Mouse (Mus musculus) splenic B cell, adult 2 months (primary cell): ENCODE data around the gene U2af2.

ENCODE experiments used
- DNase-seq: peaks from one replicate; pipeline ENCODE4 v3.0.0-alpha.2; 2011; ENCODE audit warnings: low read depth, low spot score
- H3K27me3 ChIP-seq: 2 replicates; pipeline ENCODE4 v1.6.1; 2012; ENCODE audit warnings: mild to moderate bottlenecking, low read length, moderate library complexity, mixed read lengths; ENCODE audit not compliant: control insufficient read depth, poor library complexity, insufficient read depth, severe bottlenecking
- H3K36me3 ChIP-seq: 2 replicates; pipeline ENCODE4 v1.6.1; 2012; ENCODE audit warnings: mild to moderate bottlenecking, low read length, moderate library complexity, mixed read lengths; ENCODE audit not compliant: control insufficient read depth, poor library complexity, insufficient read depth, severe bottlenecking

U2af2 gene

DNA sequence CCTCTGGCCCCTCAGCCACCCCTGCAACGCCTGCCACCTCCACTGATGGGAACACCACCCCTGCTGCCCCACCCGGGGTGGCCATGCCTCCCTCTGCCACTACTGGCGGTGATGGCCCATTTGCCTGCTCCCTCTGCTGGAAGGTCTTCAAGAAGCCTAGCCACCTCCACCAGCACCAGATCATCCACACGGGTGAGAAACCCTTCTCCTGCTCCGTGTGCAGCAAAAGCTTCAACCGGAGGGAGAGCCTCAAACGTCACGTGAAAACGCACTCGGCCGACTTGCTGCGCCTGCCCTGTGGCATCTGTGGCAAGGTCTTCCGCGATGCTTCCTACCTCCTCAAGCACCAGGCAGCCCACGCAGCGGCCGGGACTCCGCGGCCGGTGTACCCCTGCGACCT lies 32.0 kb upstream of the U2af2 start:
- no peaks in the 10 kb centered on the region for H3K27me3 ChIP-seq
- no peak for DNase-seq
- H3K36me3 ChIP-seq, result peaks cover 32% of the 10 kb centered on the region

DNA sequence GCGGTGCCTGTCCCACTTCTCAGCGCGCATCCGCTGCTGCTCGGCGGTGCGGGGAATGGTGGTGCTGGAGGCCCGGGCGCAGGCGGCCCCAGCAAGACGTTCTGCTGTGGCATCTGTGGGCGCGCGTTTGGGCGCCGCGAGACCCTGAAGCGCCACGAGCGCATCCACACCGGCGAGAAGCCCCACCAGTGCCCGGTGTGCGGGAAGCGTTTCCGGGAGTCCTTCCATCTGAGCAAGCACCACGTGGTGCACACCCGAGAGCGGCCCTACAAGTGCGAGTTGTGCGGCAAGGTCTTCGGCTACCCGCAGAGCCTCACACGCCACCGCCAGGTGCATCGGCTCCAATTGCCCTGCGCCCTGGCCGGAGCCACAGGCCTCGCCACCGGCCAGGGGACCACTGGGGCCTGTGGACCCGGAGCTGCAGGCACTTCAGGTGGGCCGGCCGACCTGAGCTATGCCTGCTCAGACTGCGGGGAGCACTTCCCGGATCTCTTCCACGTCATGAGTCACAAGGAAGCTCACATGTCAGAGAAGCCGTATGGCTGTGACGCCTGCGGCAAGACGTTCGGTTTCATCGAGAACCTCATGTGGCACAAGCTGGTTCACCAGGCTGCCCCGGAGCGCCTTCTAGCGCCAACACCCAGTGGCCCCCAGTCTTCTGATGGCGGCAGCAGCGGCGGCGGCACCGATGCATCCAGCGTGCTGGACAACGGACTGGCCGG lies 31.2 kb upstream of the U2af2 start:
- DNase-seq, result no peak
- no peaks in the 10 kb centered on the region for H3K27me3 ChIP-seq
- peaks cover 32% of the 10 kb centered on the region for H3K36me3 ChIP-seq

DNA sequence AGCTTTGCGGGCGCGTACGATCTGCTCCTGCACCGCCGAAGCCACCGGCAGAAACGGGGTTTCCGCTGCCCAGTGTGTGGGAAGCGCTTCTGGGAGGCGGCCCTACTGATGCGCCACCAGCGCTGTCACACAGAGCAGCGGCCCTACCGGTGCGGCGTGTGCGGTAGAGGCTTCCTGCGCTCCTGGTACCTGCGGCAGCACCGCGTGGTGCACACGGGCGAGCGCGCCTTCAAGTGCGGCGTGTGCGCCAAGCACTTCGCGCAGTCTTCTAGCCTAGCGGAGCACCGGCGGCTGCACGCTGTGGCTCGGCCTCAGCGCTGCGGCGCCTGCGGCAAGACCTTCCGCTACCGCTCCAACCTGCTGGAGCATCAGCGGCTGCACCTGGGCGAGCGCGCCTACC lies 30.4 kb upstream of the U2af2 start:
- Histone ChIP-seq H3K27me3 (no peaks in the 10 kb centered on the region), H3K36me3 (peaks cover 32% of the 10 kb centered on the region)
- DNase-seq, result no peak

DNA sequence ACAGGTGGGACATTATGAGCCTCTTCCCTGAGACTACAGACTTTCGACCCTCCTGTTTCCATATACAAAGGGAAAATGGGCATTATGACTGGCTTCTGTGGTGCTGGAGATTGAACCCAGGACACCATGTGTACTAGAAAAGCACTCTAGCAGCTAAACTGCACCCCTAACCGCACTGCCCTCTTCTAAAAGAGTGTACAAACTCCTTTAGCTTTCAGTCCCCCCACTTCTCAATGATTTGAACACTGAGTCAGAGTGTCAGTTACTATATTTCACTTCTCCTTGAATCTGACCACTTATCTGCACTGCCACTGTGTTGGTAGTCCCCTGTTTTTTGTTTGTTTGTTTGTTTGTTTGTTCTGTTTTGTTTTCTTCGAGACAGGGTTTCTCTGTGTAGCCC lies 28.1 kb upstream of the U2af2 start, which contains the start of gene 4632433K11Rik:
Gene 4632433K11Rik, plus strand, starts transcription at position 301 of the 400 bp plus-strand sequence.
- Histone ChIP-seq H3K27me3 (no peaks in the 10 kb centered on the region), H3K36me3 (peaks cover 32% of the 10 kb centered on the region)
- no peak for DNase-seq

DNA sequence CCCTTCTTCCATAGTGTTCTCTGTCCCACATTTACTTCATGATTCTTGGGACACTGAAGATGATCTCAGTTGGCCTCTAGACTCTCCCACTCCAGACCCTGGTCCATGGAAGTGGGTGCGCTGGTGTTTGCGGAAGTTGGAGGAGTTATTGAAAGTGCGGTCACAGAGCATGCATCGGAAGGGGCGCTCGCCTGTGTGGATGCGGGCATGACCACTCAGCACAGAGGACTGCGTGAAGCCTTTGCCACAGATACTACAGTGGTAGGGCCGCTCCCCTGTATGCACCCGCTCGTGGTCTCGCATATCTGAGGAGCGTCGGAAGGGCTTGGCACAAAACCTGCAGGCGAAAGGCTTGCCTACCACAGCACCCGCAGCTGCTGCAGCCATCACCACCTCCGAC lies 26.3 kb upstream of the U2af2 start:
- Histone ChIP-seq H3K27me3 (no peaks in the 10 kb centered on the region), H3K36me3 (peaks cover 17% of the 10 kb centered on the region)
- DNase-seq, result no peak

DNA sequence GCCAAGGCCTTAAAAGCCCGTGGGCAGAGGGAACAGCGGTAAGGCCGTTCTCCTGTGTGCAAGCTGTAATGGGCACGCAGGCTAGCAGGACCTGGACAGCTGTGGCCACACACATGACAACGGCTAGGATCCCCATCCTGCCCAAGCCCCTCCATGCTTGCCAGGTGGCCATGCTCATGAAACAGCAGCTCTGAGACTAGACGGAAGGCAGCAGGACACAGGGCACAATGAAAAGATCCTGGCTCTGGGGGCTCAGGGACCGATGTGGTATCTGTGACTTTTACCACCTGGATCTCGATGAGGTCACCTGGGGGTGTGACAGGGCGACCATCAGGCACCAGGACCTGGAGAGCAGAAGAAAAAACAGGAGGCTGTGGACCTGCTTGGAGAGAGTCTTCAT lies 25.8 kb upstream of the U2af2 start:
- H3K36me3 ChIP-seq, result peaks cover 13% of the 10 kb centered on the region
- H3K27me3 ChIP-seq, result no peaks in the 10 kb centered on the region
- no peak for DNase-seq

DNA sequence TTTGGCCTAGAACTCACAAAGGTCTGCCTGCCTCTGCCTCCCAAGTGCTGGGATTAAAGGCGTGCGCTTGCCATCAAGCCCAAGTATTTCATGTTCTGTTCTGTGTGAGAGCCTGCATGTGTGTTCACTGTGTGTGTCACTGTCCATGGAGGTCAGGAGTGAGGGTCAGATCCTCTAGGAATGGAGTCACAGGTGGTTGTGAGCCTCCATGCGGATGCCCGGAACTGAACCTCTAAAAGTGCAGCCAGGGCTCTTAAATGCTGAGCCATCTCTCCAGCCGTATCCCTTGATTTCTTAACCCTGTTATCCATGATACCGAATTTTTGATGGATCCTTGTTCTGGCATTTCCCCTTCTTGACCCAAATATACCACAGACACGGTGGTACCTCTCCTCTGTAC lies 24.9 kb upstream of the U2af2 start:
- Histone ChIP-seq H3K36me3 (peaks cover 4% of the 10 kb centered on the region), H3K27me3 (no peaks in the 10 kb centered on the region)
- DNase-seq, result no peak

DNA sequence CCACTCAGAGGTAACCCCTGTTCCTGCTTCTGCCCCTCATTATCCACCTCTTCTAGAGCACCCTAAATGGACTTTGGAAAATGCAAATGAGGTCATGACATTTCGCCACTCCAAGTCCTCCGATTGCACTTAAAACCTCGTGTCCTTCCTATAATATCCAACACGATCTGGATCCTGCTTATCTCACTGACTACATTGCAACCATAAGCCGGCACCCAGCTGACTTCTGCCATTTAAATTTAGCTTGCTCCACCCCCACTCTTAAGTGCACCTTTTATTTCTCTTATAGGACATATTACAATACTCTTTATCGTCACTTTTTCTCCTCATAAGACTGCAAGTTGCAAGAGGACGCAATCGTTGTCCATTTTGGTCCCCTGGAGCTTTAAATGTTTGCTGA lies 24.5 kb upstream of the U2af2 start:
- H3K27me3 ChIP-seq, result no peaks in the 10 kb centered on the region
- H3K36me3 ChIP-seq, result peaks cover 2% of the 10 kb centered on the region
- no peak for DNase-seq

DNA sequence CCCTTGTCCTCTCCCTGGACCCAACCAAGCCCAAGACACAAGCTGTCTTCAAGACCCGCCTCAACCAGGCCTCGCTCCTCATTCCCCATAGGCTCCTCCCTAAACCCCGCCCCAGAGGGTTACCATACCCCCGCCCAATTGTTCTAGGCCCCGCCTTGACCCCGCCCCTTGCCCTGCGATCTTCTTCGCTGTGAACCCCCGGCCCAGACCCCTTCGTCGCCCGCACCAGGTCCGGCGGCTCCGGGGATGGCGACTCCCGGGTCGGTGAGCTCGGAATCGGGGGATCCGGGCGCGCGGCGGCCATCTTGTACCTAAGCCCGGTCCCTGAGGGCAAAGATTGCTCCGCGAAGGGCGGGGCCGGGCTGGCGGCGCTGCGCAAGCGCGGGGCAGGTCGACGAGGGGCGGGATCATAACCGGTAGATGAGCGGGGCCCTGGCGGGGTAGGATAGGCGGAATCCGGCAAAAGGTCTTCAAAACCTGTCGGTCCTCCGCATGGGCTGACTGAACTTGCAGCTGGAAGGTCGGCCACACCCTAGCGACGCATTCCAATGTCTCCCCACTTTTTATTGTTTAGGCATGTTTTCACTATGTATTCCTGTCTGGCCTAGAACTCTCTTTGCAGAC lies 23.7 kb upstream of the U2af2 start, which contains the start of gene Zfp784:
Gene Zfp784, minus strand, starts transcription at position 338 of the 624 bp plus-strand sequence.
- Histone ChIP-seq H3K27me3 (no peaks in the 10 kb centered on the region), H3K36me3 (no peaks in the 10 kb centered on the region)
- peak; percentile 94 for DNase-seq

DNA sequence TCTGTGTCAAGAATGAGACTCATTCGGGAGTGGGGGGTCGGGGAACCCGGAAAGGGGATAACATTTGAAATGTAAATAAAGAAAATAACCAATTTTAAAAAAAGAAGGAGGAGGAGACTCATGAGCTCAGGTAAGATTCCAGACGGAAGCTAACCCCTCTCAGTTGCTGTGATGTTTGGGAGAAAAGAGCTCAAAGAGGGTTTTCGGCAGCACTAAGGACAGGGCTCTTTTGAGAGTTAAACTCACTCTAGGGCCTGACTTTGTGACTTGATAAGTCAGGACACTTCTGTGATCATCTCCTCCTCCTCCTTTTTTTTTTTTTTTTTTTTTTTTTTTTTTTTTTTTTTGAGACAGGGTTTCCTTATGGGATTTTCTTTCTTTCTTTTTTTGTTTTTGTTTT lies 23.0 kb upstream of the U2af2 start:
- DNase-seq, result no peak
- Histone ChIP-seq H3K27me3 (no peaks in the 10 kb centered on the region), H3K36me3 (no peaks in the 10 kb centered on the region)

DNA sequence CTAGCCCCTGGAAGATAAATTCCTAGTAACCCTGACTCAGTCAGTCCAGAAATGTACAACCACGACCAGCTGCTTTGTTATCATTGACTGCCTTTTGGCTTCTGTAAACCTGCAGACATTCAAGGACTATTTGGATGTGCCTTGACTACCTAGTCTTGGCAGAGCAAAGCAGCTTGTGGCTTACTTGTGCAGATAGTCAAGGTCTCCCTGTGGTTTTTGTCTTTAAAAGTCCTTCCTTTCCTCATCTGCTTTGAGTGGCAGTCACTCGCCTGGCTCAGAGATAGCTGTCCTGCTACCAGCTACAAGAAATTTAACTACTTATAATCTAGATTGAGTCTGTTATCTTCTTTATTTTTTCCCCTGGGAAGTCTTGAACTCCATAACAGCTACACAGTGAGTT lies 17.0 kb upstream of the U2af2 start:
- H3K27me3 ChIP-seq, result no peaks in the 10 kb centered on the region
- no peaks in the 10 kb centered on the region for H3K36me3 ChIP-seq
- DNase-seq, result no peak

DNA sequence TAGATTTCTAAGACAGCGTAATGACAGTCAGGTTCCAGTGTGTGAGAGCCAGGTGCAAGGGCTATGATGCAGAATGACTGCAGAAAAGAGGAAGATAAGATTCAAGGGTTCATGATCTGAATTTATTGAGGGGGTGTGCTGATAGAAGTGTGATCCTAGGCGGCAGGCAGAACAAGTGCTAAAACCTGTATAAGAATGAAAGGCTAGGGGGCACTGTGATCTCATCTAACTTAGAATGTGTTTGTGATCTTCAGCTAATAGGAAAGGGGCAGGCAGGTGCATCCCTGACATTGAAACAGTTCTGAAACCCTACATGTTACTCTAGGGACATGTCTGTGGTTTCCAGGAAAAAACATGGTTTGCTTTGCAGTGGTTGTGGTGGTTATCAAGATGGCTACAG lies 15.8 kb upstream of the U2af2 start:
- Histone ChIP-seq H3K27me3 (no peaks in the 10 kb centered on the region), H3K36me3 (no peaks in the 10 kb centered on the region)
- DNase-seq, result peak; percentile 60

DNA sequence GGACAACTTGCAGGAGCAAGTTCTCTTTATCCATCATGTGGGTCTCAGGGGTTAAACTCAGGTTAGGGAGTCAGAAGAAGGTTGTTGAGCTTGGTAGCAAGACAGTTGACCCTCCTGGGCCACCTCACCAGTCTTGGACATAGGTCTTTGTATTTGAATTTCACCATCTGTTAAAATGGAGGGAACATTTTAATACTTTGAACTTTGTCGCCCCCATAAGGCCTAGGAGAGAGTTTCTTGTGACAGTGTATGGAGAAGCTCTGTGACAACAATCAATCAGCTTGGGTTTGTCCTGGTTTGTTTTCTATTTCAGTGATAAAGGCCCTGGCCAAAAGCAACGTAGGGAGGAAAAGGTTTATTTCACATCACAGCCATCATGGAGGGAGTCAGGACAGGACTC lies 14.6 kb upstream of the U2af2 start:
- DNase-seq, result peak; percentile 79
- Histone ChIP-seq H3K27me3 (no peaks in the 10 kb centered on the region), H3K36me3 (no peaks in the 10 kb centered on the region)

DNA sequence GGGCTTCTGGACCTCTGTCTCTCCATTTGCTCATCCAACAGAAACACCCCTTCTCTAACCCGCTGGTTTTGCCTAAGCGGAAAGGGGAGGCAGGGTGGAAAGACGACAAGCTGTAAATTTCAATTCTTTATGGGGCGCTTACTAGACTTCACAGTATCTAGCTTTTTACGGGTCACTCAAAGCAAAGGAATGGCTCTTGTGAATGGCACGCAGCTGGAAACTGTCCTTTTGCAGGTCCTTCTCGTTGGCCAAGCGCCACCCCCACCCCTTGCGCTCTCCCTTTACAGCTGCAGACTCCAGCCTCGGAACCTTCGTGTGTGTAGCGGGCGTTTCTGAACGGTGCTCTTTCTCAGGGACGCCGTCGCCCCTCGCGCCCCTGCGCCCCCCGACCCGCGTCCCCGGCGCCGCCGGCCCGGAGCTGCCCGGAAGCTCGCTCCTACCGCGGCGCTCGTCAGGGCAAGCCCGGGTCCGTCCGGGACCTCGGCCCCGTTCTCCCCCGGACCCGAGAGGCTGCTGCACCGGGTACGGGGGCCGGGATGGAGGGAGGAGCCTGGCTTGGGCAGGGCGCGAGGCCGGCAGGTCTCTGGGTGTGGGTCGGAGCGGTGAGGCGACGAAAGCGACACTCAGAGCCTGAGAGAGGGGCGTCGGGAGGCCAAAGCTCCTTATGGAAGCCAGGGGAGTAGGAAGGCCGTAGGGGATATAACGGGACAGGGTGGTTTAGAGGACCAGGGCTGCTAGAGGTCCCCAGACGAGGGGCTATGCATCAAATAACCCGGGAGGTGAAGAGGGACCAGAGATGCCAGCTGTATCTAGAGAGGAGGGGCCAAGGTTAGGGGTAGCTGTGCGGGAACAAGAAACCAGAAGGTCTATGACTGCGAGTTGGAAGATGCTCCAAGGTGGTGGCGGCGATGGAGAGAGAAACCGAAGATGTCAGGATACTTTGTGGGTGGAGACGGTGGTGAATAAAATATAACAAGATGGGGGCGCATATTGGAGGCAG lies 10.4 kb upstream of the U2af2 start, which contains the start of gene Zfp580:
Gene Zfp580, plus strand, starts transcription at position 346 of the 1,000 bp plus-strand sequence.
- Histone ChIP-seq H3K36me3 (no peaks in the 10 kb centered on the region), H3K27me3 (no peaks in the 10 kb centered on the region)
- DNase-seq, result peak; percentile 54

DNA sequence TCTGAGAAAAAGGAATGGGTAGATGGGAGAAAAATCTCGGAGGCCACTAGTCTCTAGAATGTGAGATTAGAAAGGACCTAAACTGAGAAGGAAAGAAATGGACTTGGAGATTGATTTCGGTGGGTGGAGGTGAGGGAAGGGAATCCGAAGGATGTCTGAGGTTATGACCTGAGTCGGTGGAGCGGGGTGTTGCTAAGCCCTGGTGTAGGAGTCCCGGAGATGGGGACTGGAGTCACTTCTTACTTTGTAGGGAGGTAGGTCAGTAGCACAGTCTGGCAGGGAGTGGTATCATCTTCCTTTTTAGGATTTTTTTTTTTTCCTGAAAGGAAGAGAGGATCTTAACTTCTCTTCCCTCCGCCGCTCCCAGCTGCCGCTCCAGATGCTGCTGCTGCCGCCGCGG lies 9.5 kb upstream of the U2af2 start:
- no peaks in the 10 kb centered on the region for H3K27me3 ChIP-seq
- no peak for DNase-seq

More for the DNA sequence above, 9.5 kb upstream of the U2af2 start:
- H3K36me3 ChIP-seq, result no peaks in the 10 kb centered on the region
